ENCODE assay signal across 8 mouse cellular contexts in genomic region chr1:188660882-188661281, GRCm38 (mm10).
DNase-seq lines count a peak whose midpoint lies in the region; ATAC-seq lines count a peak whose summit lies in the region.

No protein-coding gene starts in this region.

- no peaks in the 10 kb centered on the region for H3K36me3 ChIP-seq in liver, embryonic 11.5 days (ENCODE audit: control insufficient read depth, insufficient read depth, low read length)
- H3K36me3 ChIP-seq in forebrain, embryonic 15.5 days, result no peaks in the 10 kb centered on the region
- H3K36me3 ChIP-seq in hindbrain, embryonic 15.5 days, result no peaks in the 10 kb centered on the region
- H3K36me3 ChIP-seq in midbrain, embryonic 15.5 days (replicated peaks), result no peaks in the 10 kb centered on the region

- H3K9ac ChIP-seq in liver, embryonic 11.5 days (ENCODE audit: low read depth, low read length), result no peak overlapping the region
- H3K9ac ChIP-seq in forebrain, embryonic 15.5 days (replicated peaks), result no peak overlapping the region
- H3K9ac ChIP-seq in hindbrain, embryonic 15.5 days, result peak overlapping the region; percentile 8; the same call in 1 of the 2 replicates
- H3K9ac ChIP-seq in midbrain, embryonic 15.5 days, result no peak overlapping the region

- ATAC-seq in liver, embryonic 11.5 days (replicated peaks; ENCODE audit: low FRiP score), result no peak
- peak; percentile 80 for ATAC-seq in forebrain, embryonic 15.5 days (replicated peaks)
- ATAC-seq in hindbrain, embryonic 15.5 days (ENCODE audit: low FRiP score, low read depth), result no peak
- ATAC-seq in midbrain, embryonic 15.5 days (replicated peaks), result peak; percentile 67; the same call in 1 of the 2 replicates

- no peak overlapping the region for H3K4me3 ChIP-seq in liver, embryonic 11.5 days (ENCODE audit: low read depth, low read length)
- peak overlapping the region; percentile 15; the same call in 1 of the 2 replicates for H3K4me3 ChIP-seq in forebrain, embryonic 15.5 days
- H3K4me3 ChIP-seq in hindbrain, embryonic 15.5 days, result peak overlapping the region; percentile 13; the same call in 1 of the 2 replicates
- peak overlapping the region; percentile 10 for H3K4me3 ChIP-seq in midbrain, embryonic 15.5 days

- H3K4me2 ChIP-seq in liver, embryonic 11.5 days, result peak overlapping the region; percentile 50
- peak overlapping the region; percentile 38 for H3K4me2 ChIP-seq in forebrain, embryonic 15.5 days (replicated peaks)
- H3K4me2 ChIP-seq in hindbrain, embryonic 15.5 days, result peak overlapping the region; percentile 45
- peak overlapping the region; percentile 42 for H3K4me2 ChIP-seq in midbrain, embryonic 15.5 days

- 15% methylated on average over 8 of the region's 8 CpGs for WGBS in liver, embryonic 11.5 days
- WGBS in forebrain, embryonic 15.5 days, result 2% methylated on average over 8 of the region's 8 CpGs
- 2% methylated on average over 8 of the region's 8 CpGs for WGBS in hindbrain, embryonic 15.5 days
- WGBS in midbrain, embryonic 15.5 days, result 2% methylated on average over 8 of the region's 8 CpGs

- no peaks in the 10 kb centered on the region for H3K4me1 ChIP-seq in liver, embryonic 11.5 days (replicated peaks; ENCODE audit: control insufficient read depth, insufficient read depth, low read length)
- H3K4me1 ChIP-seq in forebrain, embryonic 15.5 days, result peaks cover 21% of the 10 kb centered on the region
- peaks cover 21% of the 10 kb centered on the region for H3K4me1 ChIP-seq in hindbrain, embryonic 15.5 days (replicated peaks)
- peaks cover 33% of the 10 kb centered on the region for H3K4me1 ChIP-seq in midbrain, embryonic 15.5 days

- DNase-seq in liver, embryonic 11.5 days (ENCODE audit: low spot score), result no peak
- no peak for DNase-seq in liver
- no peak for DNase-seq in layer of hippocampus, adult 18-20 months (ENCODE audit: low spot score in 2 of 2)
- DNase-seq in right cerebral cortex, postnatal 25 days, result no peak
- no peak for DNase-seq in frontal cortex, postnatal 36 days (ENCODE audit: low spot score in 2 of 2)

- no peaks in the 10 kb centered on the region for H3K9me3 ChIP-seq in liver, embryonic 11.5 days (ENCODE audit: control insufficient read depth, low read length)
- H3K9me3 ChIP-seq in forebrain, embryonic 15.5 days, result no peaks in the 10 kb centered on the region
- no peaks in the 10 kb centered on the region for H3K9me3 ChIP-seq in hindbrain, embryonic 15.5 days
- H3K9me3 ChIP-seq in midbrain, embryonic 15.5 days, result no peaks in the 10 kb centered on the region

- H3K27me3 ChIP-seq in liver, embryonic 11.5 days (replicated peaks; ENCODE audit: control insufficient read depth, insufficient read depth, low read length), result no peaks in the 10 kb centered on the region
- H3K27me3 ChIP-seq in forebrain, embryonic 15.5 days, result no peaks in the 10 kb centered on the region
- peaks cover 3% of the 10 kb centered on the region; the same call in 1 of the 2 replicates for H3K27me3 ChIP-seq in hindbrain, embryonic 15.5 days
- H3K27me3 ChIP-seq in midbrain, embryonic 15.5 days (replicated peaks), result no peaks in the 10 kb centered on the region

- no peak overlapping the region for H3K27ac ChIP-seq in liver, embryonic 11.5 days (ENCODE audit: low read depth, low read length)
- peak overlapping the region; percentile 33; the same call in 1 of the 2 replicates for H3K27ac ChIP-seq in forebrain, embryonic 15.5 days (replicated peaks)
- 0 out of 2 replicates have a peak overlapping the region, but pooled peaks have one; percentile 17 for H3K27ac ChIP-seq in hindbrain, embryonic 15.5 days (replicated peaks)
- no peak overlapping the region; the same call in 1 of the 2 replicates for H3K27ac ChIP-seq in midbrain, embryonic 15.5 days

Comparison
In these comparisons a context has a peak if more than half of its experiments do, and no peak if none do; other contexts are left out.
1. ATAC-seq: peak in forebrain, embryonic 15.5 days (single experiment) and midbrain, embryonic 15.5 days (single experiment); none in liver, embryonic 11.5 days (single experiment) and hindbrain, embryonic 15.5 days (single experiment).
2. H3K27ac ChIP-seq: peak in forebrain, embryonic 15.5 days (single experiment) and hindbrain, embryonic 15.5 days (single experiment); none in liver, embryonic 11.5 days (single experiment) and midbrain, embryonic 15.5 days (single experiment).
3. Peak in every context shown above with its lines, with median percentiles within 50 percentile points of each other: H3K4me2 ChIP-seq.